Mouse (Mus musculus) forebrain, embryonic 13.5 days (tissue): ENCODE measurements around the gene Myl6. TPM values are rescaled to one million over a fixed set of nuclear protein-coding genes. Genes with fewer than 3 reads are reported as not detected.

ENCODE experiments used
- ATAC-seq: fragments of 200-750 bp; cut with Nextera tagmentation; 2 replicates; pipeline ENCODE4 v1.8.0; 2017
- H3K27ac ChIP-seq: fragments of 300-500 bp; sonication (generic); 2 replicates; pipeline ENCODE4 v1.5.1; 2015; ENCODE audit warnings: inconsistent platforms, mild to moderate bottlenecking, moderate library complexity
- H3K27me3 ChIP-seq: fragments of 300-500 bp; sonication (generic); 2 replicates; pipeline ENCODE4 v1.6.1; 2015; ENCODE audit warnings: mild to moderate bottlenecking, inconsistent platforms
- H3K36me3 ChIP-seq: fragments of 300-500 bp; sonication (generic); 2 replicates; pipeline ENCODE4 v1.6.1; 2015; ENCODE audit warnings: mild to moderate bottlenecking, inconsistent platforms; ENCODE audit not compliant: poor library complexity, severe bottlenecking
- H3K4me1 ChIP-seq: fragments of 300-500 bp; sonication (generic); 2 replicates; pipeline ENCODE4 v1.6.1; 2015; ENCODE audit warnings: inconsistent platforms
- H3K4me2 ChIP-seq: fragments of 300-500 bp; sonication (generic); 2 replicates; pipeline ENCODE4 v1.6.1; 2015; ENCODE audit warnings: inconsistent platforms, mild to moderate bottlenecking, moderate library complexity
- H3K4me3 ChIP-seq: fragments of 300-500 bp; sonication (generic); 2 replicates; pipeline ENCODE4 v1.5.1; 2015; ENCODE audit warnings: mild to moderate bottlenecking, inconsistent platforms
- H3K9ac ChIP-seq: fragments of 300-500 bp; sonication (generic); 2 replicates; pipeline ENCODE4 v1.6.1; 2015; ENCODE audit warnings: mild to moderate bottlenecking, inconsistent platforms
- H3K9me3 ChIP-seq: fragments of 300-500 bp; sonication (generic); replicated peaks from 2 replicates; pipeline ENCODE4 v1.6.1; 2016; ENCODE audit warnings: inconsistent platforms
- WGBS: fragments of 180-500 bp; shearing (Covaris S2); methylation state at CpG from one replicate; pipeline ENCODE4 v1.1.7; 2015; 5-methylcytosine and 5-hydroxymethylcytosine counted together
- polyA plus RNA-seq: library from polyadenylated mRNA; unstranded; fragments of >200 nt; fragmentation: Nextera tagmentation; extraction: Ambion mirVana; gene quantifications from 2 replicates; pipeline ENCODE4 v1.2.1, GENCODE M21; 2015

The Myl6 gene
- 740 and 741 TPM in 2 replicates for polyA plus RNA-seq

- peak within 1 kb of the TSS; percentile 85 for H3K27ac ChIP-seq
- peak within 1 kb of the TSS; percentile 82 for H3K4me2 ChIP-seq
- under 1% methylated on average over 45 of the region's 45 CpGs for WGBS
- H3K4me1 ChIP-seq, result peaks cover 36% of the 10 kb centered on the region
- H3K9me3 ChIP-seq, result no peaks in the 10 kb centered on the region
- peaks cover 31% of the 10 kb centered on the region for H3K36me3 ChIP-seq
- peak within 1 kb of the TSS; percentile 88 for H3K9ac ChIP-seq
- ATAC-seq, result peak; percentile 95
- H3K4me3 ChIP-seq, result peak within 1 kb of the TSS; percentile 73
- peaks cover 3% of the 10 kb centered on the region; the same call in 1 of the 2 replicates for H3K27me3 ChIP-seq
Measured at GRCm38 (mm10) chr10:128493695-128494666, at the start of gene Myl6. TSS of gene Myl6 (minus strand) at chr10:128494145.

GRCm38 (mm10) chr10:128543100-128543499 lies 49.2 kb upstream of the Myl6 start:
- ATAC-seq, result no peak
- Histone ChIP-seq H3K9me3 (no peaks in the 10 kb centered on the region), H3K9ac (no peak overlapping the region), H3K36me3 (peaks cover 47% of the 10 kb centered on the region), H3K4me1 (peaks cover 26% of the 10 kb centered on the region), H3K4me2 (no peak overlapping the region), H3K4me3 (no peak overlapping the region), H3K27me3 (no peaks in the 10 kb centered on the region), H3K27ac (no peak overlapping the region)
- WGBS, result 71% methylated on average over 2 of the region's 2 CpGs

GRCm38 (mm10) chr10:128538340-128538870 lies 44.5 kb upstream of the Myl6 start:
- Histone ChIP-seq H3K9me3 (no peaks in the 10 kb centered on the region), H3K4me3 (no peak overlapping the region), H3K4me2 (no peak overlapping the region), H3K36me3 (peaks cover 24% of the 10 kb centered on the region), H3K4me1 (peaks cover 12% of the 10 kb centered on the region; the same call in 1 of the 2 replicates), H3K27me3 (no peaks in the 10 kb centered on the region), H3K27ac (no peak overlapping the region), H3K9ac (no peak overlapping the region)
- ATAC-seq, result no peak
- WGBS, result 80% methylated on average over 1 of the region's 1 CpGs

GRCm38 (mm10) chr10:128536266-128536940 lies 42.5 kb upstream of the Myl6 start:
- H3K9me3 ChIP-seq, result no peaks in the 10 kb centered on the region
- no peaks in the 10 kb centered on the region for H3K27me3 ChIP-seq
- peak overlapping the region; percentile 41 for H3K4me2 ChIP-seq
- H3K4me3 ChIP-seq, result no peak overlapping the region
- ATAC-seq, result peak; percentile 87
- 17% methylated on average over 18 of the region's 18 CpGs for WGBS
- H3K9ac ChIP-seq, result no peak overlapping the region
- peaks cover 6% of the 10 kb centered on the region; the same call in 1 of the 2 replicates for H3K36me3 ChIP-seq
- H3K27ac ChIP-seq, result 0 out of 2 replicates have a peak overlapping the region, but pooled peaks have one; percentile 10
- 0 out of 2 replicates have a peak, but pooled peaks cover 5% of the 10 kb centered on the region for H3K4me1 ChIP-seq

GRCm38 (mm10) chr10:128535624-128536265 lies 41.8 kb upstream of the Myl6 start:
- Histone ChIP-seq H3K9me3 (no peaks in the 10 kb centered on the region), H3K4me1 (0 out of 2 replicates have a peak, but pooled peaks cover 5% of the 10 kb centered on the region), H3K27me3 (no peaks in the 10 kb centered on the region), H3K4me2 (peak overlapping the region; percentile 41), H3K27ac (no peak overlapping the region), H3K36me3 (no peaks in the 10 kb centered on the region), H3K9ac (no peak overlapping the region), H3K4me3 (no peak overlapping the region)
- ATAC-seq, result no peak; the same call in 1 of the 2 replicates
- WGBS, result 69% methylated on average over 4 of the region's 4 CpGs

- Histone ChIP-seq H3K36me3 (no peaks in the 10 kb centered on the region), H3K4me3 (no peak overlapping the region), H3K9ac (no peak overlapping the region), H3K9me3 (no peaks in the 10 kb centered on the region), H3K4me2 (no peak overlapping the region), H3K27ac (no peak overlapping the region), H3K27me3 (no peaks in the 10 kb centered on the region), H3K4me1 (0 out of 2 replicates have a peak, but pooled peaks cover 5% of the 10 kb centered on the region)
- 72% methylated on average over 2 of the region's 2 CpGs for WGBS
- ATAC-seq, result no peak
Measured at GRCm38 (mm10) chr10:128535206-128535605, 41.3 kb upstream of the Myl6 start.

GRCm38 (mm10) chr10:128526366-128527356 lies 32.7 kb upstream of the Myl6 start:
- Histone ChIP-seq H3K36me3 (no peaks in the 10 kb centered on the region), H3K4me2 (peak overlapping the region; percentile 98), H3K9ac (peak overlapping the region; percentile 22; the same call in 1 of the 2 replicates), H3K27ac (no peak overlapping the region), H3K27me3 (peaks cover 53% of the 10 kb centered on the region), H3K9me3 (no peaks in the 10 kb centered on the region), H3K4me3 (peak overlapping the region; percentile 64), H3K4me1 (peaks cover 24% of the 10 kb centered on the region)
- ATAC-seq, result peak; percentile 17; the same call in 1 of the 2 replicates
- WGBS, result 31% methylated on average over 28 of the region's 28 CpGs

GRCm38 (mm10) chr10:128525671-128526308 lies 31.8 kb upstream of the Myl6 start, which contains the start of gene Esyt1:
TSS of gene Esyt1 (minus strand) at chr10:128525871.
- under 1% methylated on average over 35 of the region's 37 CpGs for WGBS
- ATAC-seq, result peak; percentile 96
- no peaks in the 10 kb centered on the region for H3K36me3 ChIP-seq
- no peak within 1 kb of the TSS for H3K27ac ChIP-seq
- peaks cover 24% of the 10 kb centered on the region for H3K4me1 ChIP-seq
- H3K27me3 ChIP-seq, result peaks cover 53% of the 10 kb centered on the region
- H3K4me2 ChIP-seq, result peak within 1 kb of the TSS; percentile 98
- peak within 1 kb of the TSS; percentile 69 for H3K9ac ChIP-seq
- H3K9me3 ChIP-seq, result no peaks in the 10 kb centered on the region
- H3K4me3 ChIP-seq, result peak within 1 kb of the TSS; percentile 64

- Histone ChIP-seq H3K4me3 (peak overlapping the region; percentile 64), H3K9ac (peak overlapping the region; percentile 69), H3K9me3 (no peaks in the 10 kb centered on the region), H3K27ac (no peak overlapping the region), H3K36me3 (no peaks in the 10 kb centered on the region), H3K4me1 (peaks cover 24% of the 10 kb centered on the region), H3K27me3 (peaks cover 53% of the 10 kb centered on the region), H3K4me2 (peak overlapping the region; percentile 98)
- under 1% methylated on average over 58 of the region's 58 CpGs for WGBS
- ATAC-seq, result peak; percentile 52
Measured at GRCm38 (mm10) chr10:128524732-128525662, 31.1 kb upstream of the Myl6 start.
